Mouse (Mus musculus) duodenum, adult 2 months (tissue): Measurements from ENCODE around the gene Fkbp8. TPM values are rescaled to one million over a fixed set of nuclear protein-coding genes. Genes with fewer than 3 reads are reported as not detected.

Experiments
- polyA plus RNA-seq: library from polyadenylated mRNA; depleted of rRNA; stranded (reverse); fragments of >200 nt; gene quantifications from 2 replicates; pipeline ENCODE4 v1.2.3, GENCODE M21; 2012; ENCODE audit warnings: low replicate concordance; rRNA removed

The Fkbp8 gene
- 325 and 545 TPM in 2 replicates for polyA plus RNA-seq

DNA sequence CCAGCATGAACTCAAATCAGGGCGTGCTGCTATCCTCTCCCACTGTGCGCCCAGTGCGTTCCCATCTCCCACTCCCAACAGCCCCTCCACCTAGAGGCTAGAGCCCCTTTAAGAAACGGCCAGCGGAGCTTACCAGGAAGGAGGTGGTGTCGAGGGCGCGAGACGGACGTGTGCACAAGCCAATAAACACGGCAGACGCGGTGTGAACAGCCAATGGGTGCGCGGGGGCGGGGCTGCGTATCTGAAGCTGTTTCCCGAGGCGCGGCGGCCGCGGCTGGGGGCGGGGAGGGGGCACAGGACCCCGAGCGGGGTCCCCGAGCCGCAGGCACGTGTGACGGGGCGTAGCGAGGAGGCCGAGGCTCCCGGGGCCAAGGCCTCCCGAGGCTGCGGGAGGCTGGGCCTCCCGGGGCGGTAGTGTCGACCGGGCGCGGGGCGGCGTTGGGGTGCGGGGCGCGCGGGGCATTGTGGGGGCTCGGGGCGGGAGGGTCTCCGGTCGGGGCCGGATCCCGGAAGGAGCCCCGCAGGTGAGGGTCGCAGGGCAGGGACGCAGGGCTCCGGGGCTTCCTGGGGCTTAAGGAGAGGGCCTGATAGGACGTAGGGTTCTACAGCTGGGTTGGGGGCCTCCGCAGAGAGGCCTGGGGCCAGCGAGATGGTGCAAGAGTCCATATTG is at the start of gene Fkbp8, which contains the start of gene Kxd1:
TSS of gene Fkbp8 (plus strand) at position 213 of the 670 bp plus-strand sequence.
TSS of gene Kxd1 (minus strand) at position 445 of the 670 bp plus-strand sequence.

GRCm38 (mm10) chr8:70486941-70487520 is 40.5 kb upstream of the Fkbp8 start, which contains the start of gene Tmem59l:
Tmem59l (minus strand) TSS chr8:70487358.

GRCm38 (mm10) chr8:70492664-70493640 is 34.6 kb upstream of the Fkbp8 start, which contains the start of gene Crlf1:
Crlf1 (plus strand) TSS chr8:70493158.

GRCm38 (mm10) chr8:70506328-70507026 is 21.0 kb upstream of the Fkbp8 start, which contains the start of gene Rex1bd:
Rex1bd (minus strand) TSS chr8:70506752.

GRCm38 (mm10) chr8:70510228-70510915 is 17.2 kb upstream of the Fkbp8 start, which contains the start of gene Uba52:
Uba52 (minus strand) TSS chr8:70510801.

GRCm38 (mm10) chr8:70539077-70539813 is 11.7 kb downstream of the Fkbp8 start, which contains the start of gene Ell:
Ell (plus strand) TSS chr8:70539457.

Other genes starting within 250 kb of the Fkbp8 start
- 6.9 and 10.9 TPM in 2 replicates for gene Homer3, start 244.9 kb upstream of the Fkbp8 start, polyA plus RNA-seq
- 54.8 and 59.0 TPM in 2 replicates for gene Ddx49, start 225.2 kb upstream of the Fkbp8 start, polyA plus RNA-seq
- 554 and 704 TPM in 2 replicates for gene Cope, start 225.2 kb upstream of the Fkbp8 start, polyA plus RNA-seq
- 0.33 and 1.1 TPM in 2 replicates for gene Cers1, start 211.9 kb upstream of the Fkbp8 start, polyA plus RNA-seq
- gene Gdf1, start 197.9 kb upstream of the Fkbp8 start, polyA plus RNA-seq, result 0.98 and 0.99 TPM in 2 replicates
- 32.7 and 38.5 TPM in 2 replicates for gene Upf1, start 174.4 kb upstream of the Fkbp8 start, polyA plus RNA-seq
- gene Comp, start 154.2 kb upstream of the Fkbp8 start, polyA plus RNA-seq, result 0.12 and 0.51 TPM in 2 replicates
- gene Crtc1, start 88.1 kb upstream of the Fkbp8 start, polyA plus RNA-seq, result 12.2 and 17.8 TPM in 2 replicates
- gene Klhl26, start 50.8 kb upstream of the Fkbp8 start, polyA plus RNA-seq, result 22.5 and 31.2 TPM in 2 replicates
- gene Tmem59l, start 40.4 kb upstream of the Fkbp8 start, polyA plus RNA-seq, result 2.5 TPM in 2 replicates
- 2.7 and 9.8 TPM in 2 replicates for gene Crlf1, start 34.6 kb upstream of the Fkbp8 start, polyA plus RNA-seq
- gene Rex1bd, start 21.0 kb upstream of the Fkbp8 start, polyA plus RNA-seq, result 137 and 190 TPM in 2 replicates
- 1,130 and 1,246 TPM in 2 replicates for gene Uba52, start 16.9 kb upstream of the Fkbp8 start, polyA plus RNA-seq
- 64.0 and 85.0 TPM in 2 replicates for gene Kxd1, start 232 bp downstream of the Fkbp8 start, polyA plus RNA-seq
- 25.2 and 37.0 TPM in 2 replicates for gene Ell, start 11.7 kb downstream of the Fkbp8 start, polyA plus RNA-seq
- 89.0 and 112 TPM in 2 replicates for gene Isyna1, start 66.6 kb downstream of the Fkbp8 start, polyA plus RNA-seq
- 192 and 205 TPM in 2 replicates for gene Ssbp4, start 81.1 kb downstream of the Fkbp8 start, polyA plus RNA-seq
- 5.9 and 12.7 TPM in 2 replicates for gene Lrrc25, start 88.4 kb downstream of the Fkbp8 start, polyA plus RNA-seq
- 7.2 and 7.6 TPM in 2 replicates for gene Gdf15, start 104.7 kb downstream of the Fkbp8 start, polyA plus RNA-seq
- 53.9 and 98.0 TPM in 2 replicates for gene Pgpep1, start 132.7 kb downstream of the Fkbp8 start, polyA plus RNA-seq
- 82.4 and 136 TPM in 2 replicates for gene Lsm4, start 145.5 kb downstream of the Fkbp8 start, polyA plus RNA-seq
- 654 and 1,953 TPM in 2 replicates for gene Jund, start 171.2 kb downstream of the Fkbp8 start, polyA plus RNA-seq
- 0.01 and 0.06 TPM in 2 replicates for gene Iqcn, start 175.7 kb downstream of the Fkbp8 start, polyA plus RNA-seq
- 39.9 and 50.2 TPM in 2 replicates for gene Gm3336, start 190.8 kb downstream of the Fkbp8 start, polyA plus RNA-seq
- gene Pde4c, start 196.0 kb downstream of the Fkbp8 start, polyA plus RNA-seq, result 5.2 and 15.1 TPM in 2 replicates
- gene Rab3a, start 227.0 kb downstream of the Fkbp8 start, polyA plus RNA-seq, result 30.3 and 33.5 TPM in 2 replicates
- 107 and 299 TPM in 2 replicates for gene Mpv17l2, start 233.2 kb downstream of the Fkbp8 start, polyA plus RNA-seq
- 233 and 412 TPM in 2 replicates for gene Pik3r2, start 249.0 kb downstream of the Fkbp8 start, polyA plus RNA-seq